Mouse (Mus musculus): ENCODE data around the gene Calr. TPM values are rescaled to one million over a fixed set of nuclear protein-coding genes. Genes with fewer than 3 reads are reported as not detected.

The Calr gene
- polyA plus RNA-seq, 1 experiment from 2014 or later = 471 TPM

DNA sequence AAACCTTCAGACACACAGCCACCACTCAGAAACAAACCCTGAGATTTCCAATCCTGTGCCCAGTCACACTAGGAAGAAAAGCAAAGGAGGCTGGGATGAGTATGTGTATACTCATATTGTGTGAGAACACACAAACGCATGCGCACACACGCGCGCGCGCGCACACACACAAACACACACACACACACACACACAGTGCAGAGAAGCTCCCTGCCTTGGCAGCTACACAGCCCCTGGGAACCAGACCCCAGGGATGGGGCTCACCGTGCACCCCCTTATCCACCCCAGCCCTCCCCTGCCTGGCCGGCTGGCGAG lies 32.5 kb downstream of the Calr start:
- Histone ChIP-seq H3K9ac (no peak overlapping the region), H3K9me3 (replicated peaks) (no peaks in the 10 kb centered on the region), H3K4me3 (replicated peaks) (no peak overlapping the region), H3K27me3 (peaks cover 41% of the 10 kb centered on the region), H3K4me1 (replicated peaks) (peaks cover 47% of the 10 kb centered on the region), H3K4me2 (no peak overlapping the region), H3K36me3 (replicated peaks) (no peaks in the 10 kb centered on the region), H3K27ac (replicated peaks) (no peak overlapping the region)
- ATAC-seq (ENCODE audit: insufficient read depth) = no peak
- WGBS (ENCODE audit: insufficient replicate concordance) = 87% methylated on average over 11 of the region's 11 CpGs

DNA sequence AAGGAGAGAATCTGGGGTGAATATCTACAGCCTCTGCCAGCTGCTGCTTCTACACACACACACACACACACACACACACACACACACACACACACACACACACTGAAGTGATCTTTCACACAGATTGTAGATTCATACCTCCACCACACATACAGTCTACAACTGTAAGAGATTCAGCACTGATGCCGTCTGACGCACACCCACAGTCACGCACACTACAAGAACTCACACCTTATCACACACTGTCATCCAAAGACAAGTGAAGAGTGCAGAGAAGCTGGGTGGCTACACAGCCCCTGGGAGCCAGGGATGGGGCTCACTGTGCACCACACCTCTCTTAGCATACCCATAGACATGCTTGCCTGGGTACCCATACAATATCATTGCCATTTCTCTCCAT lies 32.9 kb downstream of the Calr start:
- ATAC-seq (ENCODE audit: insufficient read depth) = no peak
- WGBS (ENCODE audit: insufficient replicate concordance) = 41% methylated on average over 3 of the region's 3 CpGs
- Histone ChIP-seq H3K36me3 (replicated peaks) (no peaks in the 10 kb centered on the region), H3K9me3 (replicated peaks) (no peaks in the 10 kb centered on the region), H3K27me3 (peaks cover 44% of the 10 kb centered on the region), H3K27ac (replicated peaks) (no peak overlapping the region), H3K4me1 (replicated peaks) (peaks cover 47% of the 10 kb centered on the region), H3K4me2 (no peak overlapping the region), H3K4me3 (replicated peaks) (no peak overlapping the region), H3K9ac (no peak overlapping the region)

DNA sequence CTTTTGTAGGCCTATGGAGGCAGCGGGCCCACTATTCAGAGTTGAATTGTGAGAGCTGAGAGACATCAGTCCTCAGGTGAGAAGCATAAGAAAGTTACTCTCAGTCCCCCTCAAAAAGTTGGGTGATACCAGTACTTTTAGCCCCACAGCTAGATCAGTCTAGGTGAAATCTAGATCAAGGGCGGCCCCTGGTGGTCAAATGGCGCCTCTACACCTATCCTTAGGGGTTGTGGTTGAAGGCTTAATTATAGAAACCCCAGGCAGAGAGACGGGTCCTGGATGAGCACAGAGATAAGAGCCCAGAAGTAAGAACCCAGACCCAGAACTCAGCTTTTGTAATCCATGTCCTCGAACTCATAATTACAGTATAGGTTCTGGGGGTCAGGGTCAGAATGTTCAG lies 33.7 kb downstream of the Calr start:
- under 1% methylated on average over 5 of the region's 5 CpGs for WGBS (ENCODE audit: insufficient replicate concordance)
- no peak for ATAC-seq (ENCODE audit: insufficient read depth)

DNA sequence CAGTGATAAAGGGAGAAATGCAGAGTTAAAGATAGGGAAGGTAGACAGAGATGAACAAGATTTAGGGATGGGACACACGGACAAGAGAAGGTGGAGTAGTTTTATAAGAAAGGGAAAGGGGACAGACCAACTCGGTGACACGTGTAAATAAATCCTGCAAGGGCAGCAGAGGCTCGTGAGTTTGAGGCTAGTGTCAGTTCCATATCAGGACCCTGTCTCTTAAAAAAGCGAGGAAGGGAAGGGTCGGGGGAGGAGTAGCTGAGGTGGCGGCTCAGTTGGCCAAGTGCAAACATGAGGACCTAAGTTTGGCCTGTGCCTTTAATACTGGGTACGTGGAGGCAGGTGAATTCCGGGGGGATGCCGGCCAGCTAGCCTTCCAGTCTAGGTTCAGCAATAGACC lies 35.4 kb downstream of the Calr start:
- Histone ChIP-seq H3K4me3 (replicated peaks) (peak overlapping the region; percentile 51), H3K9ac (peak overlapping the region; percentile 30; the same call in 1 of the 2 replicates), H3K4me2 (peak overlapping the region; percentile 77), H3K27ac (replicated peaks) (no peak overlapping the region), H3K36me3 (replicated peaks) (no peaks in the 10 kb centered on the region), H3K9me3 (replicated peaks) (no peaks in the 10 kb centered on the region), H3K27me3 (peaks cover 63% of the 10 kb centered on the region), H3K4me1 (replicated peaks) (peaks cover 49% of the 10 kb centered on the region)
- no peak for ATAC-seq (ENCODE audit: insufficient read depth)
- WGBS (ENCODE audit: insufficient replicate concordance) = 35% methylated on average over 10 of the region's 10 CpGs

More for the DNA sequence above, 33.7 kb downstream of the Calr start:
- Histone ChIP-seq H3K9me3 (replicated peaks) (no peaks in the 10 kb centered on the region), H3K27ac (replicated peaks) (no peak overlapping the region), H3K4me3 (replicated peaks) (no peak overlapping the region), H3K4me2 (no peak overlapping the region), H3K4me1 (replicated peaks) (peaks cover 49% of the 10 kb centered on the region), H3K27me3 (peaks cover 52% of the 10 kb centered on the region), H3K36me3 (replicated peaks) (no peaks in the 10 kb centered on the region), H3K9ac (no peak overlapping the region)

DNA sequence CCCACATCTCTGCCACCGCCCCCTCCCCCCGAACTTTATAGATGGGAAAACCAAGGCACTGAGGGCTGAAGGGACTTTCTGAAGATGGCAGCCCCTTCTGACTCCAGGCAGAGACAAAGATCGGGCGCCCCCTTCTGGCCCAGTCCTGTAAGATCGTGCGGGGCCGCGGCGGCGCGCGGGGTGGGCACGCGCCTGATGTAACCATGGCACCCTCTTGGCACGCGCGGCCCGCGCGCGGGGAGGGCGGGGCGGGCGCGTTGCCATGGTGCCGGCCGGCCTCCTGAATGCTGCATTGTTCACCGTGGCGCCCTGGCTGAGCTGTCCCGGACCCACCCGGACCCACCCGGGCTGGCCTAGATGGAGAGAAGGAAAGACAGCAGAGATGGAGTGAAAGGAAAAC lies 35.8 kb downstream of the Calr start:
- under 1% methylated on average over 32 of the region's 32 CpGs for WGBS (ENCODE audit: insufficient replicate concordance)
- peak overlapping the region; percentile 51 for H3K4me3 ChIP-seq (replicated peaks)
- H3K4me2 ChIP-seq = peak overlapping the region; percentile 77
- no peaks in the 10 kb centered on the region for H3K9me3 ChIP-seq (replicated peaks)
- H3K36me3 ChIP-seq (replicated peaks) = no peaks in the 10 kb centered on the region
- H3K9ac ChIP-seq = peak overlapping the region; percentile 30; the same call in 1 of the 2 replicates
- H3K27ac ChIP-seq (replicated peaks) = no peak overlapping the region
- peaks cover 45% of the 10 kb centered on the region for H3K4me1 ChIP-seq (replicated peaks)
- ATAC-seq (ENCODE audit: insufficient read depth) = peak; percentile 67
- peaks cover 65% of the 10 kb centered on the region for H3K27me3 ChIP-seq

DNA sequence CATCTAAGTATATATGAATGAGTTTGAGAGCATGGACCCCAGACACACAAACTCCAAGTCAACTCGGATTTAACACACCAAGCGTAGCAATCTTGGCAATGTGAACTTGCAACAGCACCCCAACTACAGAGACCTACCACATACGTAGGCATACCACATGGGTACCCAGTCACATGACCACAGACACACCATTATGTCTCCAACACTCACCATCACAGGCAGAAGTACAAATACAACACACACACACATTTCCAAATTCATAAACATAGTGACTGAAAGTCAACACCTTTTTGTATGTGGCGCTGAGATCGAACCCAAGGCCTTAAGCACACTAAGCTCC lies 36.8 kb downstream of the Calr start:
- H3K9me3 ChIP-seq (replicated peaks) = no peaks in the 10 kb centered on the region
- no peak overlapping the region for H3K27ac ChIP-seq (replicated peaks)
- peaks cover 36% of the 10 kb centered on the region for H3K4me1 ChIP-seq (replicated peaks)
- no peak for ATAC-seq (ENCODE audit: insufficient read depth)
- no peak overlapping the region for H3K4me3 ChIP-seq (replicated peaks)
- H3K36me3 ChIP-seq (replicated peaks) = no peaks in the 10 kb centered on the region
- peaks cover 74% of the 10 kb centered on the region for H3K27me3 ChIP-seq
- no peak overlapping the region for H3K4me2 ChIP-seq
- WGBS (ENCODE audit: insufficient replicate concordance) = 78% methylated on average over 5 of the region's 5 CpGs
- H3K9ac ChIP-seq = no peak overlapping the region

DNA sequence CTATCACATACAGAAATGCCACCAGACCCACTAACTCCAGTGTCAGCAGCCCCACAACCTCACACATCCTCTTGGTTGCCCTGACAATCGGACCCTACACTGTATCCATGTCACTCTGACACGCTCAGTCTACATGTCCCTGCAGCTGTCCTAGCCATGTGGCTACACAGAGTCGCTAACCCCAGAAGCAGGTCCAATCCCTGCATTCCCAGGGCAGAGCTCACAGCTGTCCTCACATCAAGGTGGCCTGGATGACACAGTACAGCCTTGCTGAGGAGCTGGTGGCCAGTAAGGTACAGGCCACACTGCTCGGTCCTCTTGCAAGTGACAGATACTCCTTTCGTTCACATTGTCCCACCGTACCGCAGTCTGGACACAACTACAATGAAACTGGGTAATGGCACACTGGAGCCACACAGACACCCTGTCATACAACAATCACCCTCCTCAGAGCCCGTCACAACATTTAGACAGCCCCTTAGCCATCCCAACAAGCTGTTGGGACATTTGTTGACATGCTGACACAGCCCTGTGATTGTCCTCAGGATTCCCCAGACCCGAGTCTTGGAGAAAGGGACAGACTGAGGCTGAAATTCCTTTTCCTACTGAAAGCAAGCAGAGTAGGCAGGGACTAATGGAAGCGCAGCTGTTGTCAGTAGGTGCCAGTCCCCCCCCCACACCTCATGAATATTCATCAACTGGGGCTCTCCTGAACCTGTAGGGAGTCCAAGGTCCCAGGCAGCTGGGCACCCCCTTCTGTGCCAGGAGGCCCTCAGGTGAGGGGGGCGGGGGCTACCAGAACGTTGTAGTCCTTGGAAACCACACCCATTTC lies 37.4 kb downstream of the Calr start:
- Histone ChIP-seq H3K4me3 (replicated peaks) (no peak overlapping the region), H3K4me2 (no peak overlapping the region), H3K27me3 (peaks cover 77% of the 10 kb centered on the region), H3K27ac (replicated peaks) (no peak overlapping the region), H3K9ac (no peak overlapping the region), H3K36me3 (replicated peaks) (no peaks in the 10 kb centered on the region), H3K9me3 (replicated peaks) (no peaks in the 10 kb centered on the region), H3K4me1 (replicated peaks) (peaks cover 35% of the 10 kb centered on the region)
- WGBS (ENCODE audit: insufficient replicate concordance) = 67% methylated on average over 12 of the region's 12 CpGs
- no peak for ATAC-seq (ENCODE audit: insufficient read depth)

DNA sequence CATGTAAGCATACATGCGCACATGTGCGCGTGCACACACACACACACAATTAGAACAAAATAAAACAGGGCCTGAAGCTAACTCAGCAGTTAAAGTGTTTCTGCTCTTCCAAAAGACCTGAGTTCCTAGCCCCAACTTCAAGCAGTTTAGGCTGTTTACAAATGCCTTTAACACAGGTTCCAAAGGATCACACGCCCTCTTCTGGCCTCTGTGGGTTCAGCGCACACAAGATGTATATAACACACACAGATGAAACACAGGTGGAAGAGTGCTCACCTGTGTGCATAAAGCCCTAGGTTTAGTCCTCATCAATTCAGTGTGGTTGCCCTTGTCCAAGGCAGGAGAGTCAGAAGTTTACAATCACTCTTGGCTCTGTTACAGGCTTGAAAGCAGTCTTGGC lies 40.7 kb downstream of the Calr start:
- H3K9ac ChIP-seq = no peak overlapping the region
- ATAC-seq (ENCODE audit: insufficient read depth) = no peak
- no peak overlapping the region for H3K4me2 ChIP-seq
- no peak overlapping the region for H3K27ac ChIP-seq (replicated peaks)
- peaks cover 84% of the 10 kb centered on the region for H3K27me3 ChIP-seq
- H3K36me3 ChIP-seq (replicated peaks) = no peaks in the 10 kb centered on the region
- no peak overlapping the region for H3K4me3 ChIP-seq (replicated peaks)
- H3K9me3 ChIP-seq (replicated peaks) = no peaks in the 10 kb centered on the region
- H3K4me1 ChIP-seq (replicated peaks) = peaks cover 24% of the 10 kb centered on the region
- 87% methylated on average over 5 of the region's 5 CpGs for whole genome bisulfite sequencing (ENCODE audit: insufficient replicate concordance)

DNA sequence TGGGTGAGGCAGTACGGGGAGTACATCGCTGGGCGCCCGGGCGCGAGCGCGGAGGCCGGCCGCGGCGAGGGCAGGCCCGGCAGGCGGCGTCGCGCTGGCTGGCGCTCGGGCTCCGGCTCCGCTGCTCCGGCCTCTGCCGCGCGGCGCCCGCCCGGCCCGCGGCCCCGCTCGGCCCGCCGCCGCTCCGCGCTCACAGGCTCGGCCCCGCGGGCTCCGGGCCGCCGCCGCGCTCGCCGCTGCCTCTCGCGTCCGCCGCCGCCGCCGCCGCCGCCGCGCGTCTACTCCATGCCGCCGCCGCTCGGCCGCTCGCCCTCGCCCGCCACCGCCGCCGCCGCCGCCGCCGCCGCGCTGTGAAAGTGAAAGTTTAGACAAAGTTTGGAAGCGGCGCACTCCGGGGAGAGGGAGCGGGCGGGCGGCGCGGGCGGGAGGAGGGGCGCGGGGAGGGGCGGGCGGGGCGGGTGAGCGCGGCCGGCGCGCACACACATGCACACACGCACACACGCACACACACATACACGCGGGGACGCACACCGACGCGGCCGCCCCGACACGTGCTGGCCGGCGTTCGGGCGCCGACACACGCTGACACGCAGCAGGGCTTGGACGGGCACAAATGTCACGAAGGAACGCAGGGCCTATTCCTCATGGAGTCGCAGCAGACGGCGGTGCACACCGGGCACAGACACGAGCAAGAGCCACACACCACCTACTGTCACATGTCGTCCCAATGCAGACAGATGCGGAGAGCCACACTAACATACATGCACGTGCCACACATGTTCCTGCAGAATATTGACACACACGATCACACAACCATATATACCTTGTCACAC lies 46.5 kb downstream of the Calr start, which contains the start of gene Nfix:
Gene Nfix, minus strand, starts transcription at position 346 of the 833 bp plus-strand sequence.
- peaks cover 33% of the 10 kb centered on the region for H3K4me1 ChIP-seq (replicated peaks)
- H3K4me3 ChIP-seq (replicated peaks) = peak within 1 kb of the TSS; percentile 70
- peak within 1 kb of the TSS; percentile 97 for H3K4me2 ChIP-seq
- no peaks in the 10 kb centered on the region for H3K9me3 ChIP-seq (replicated peaks)
- peak within 1 kb of the TSS; percentile 69 for H3K9ac ChIP-seq
- H3K36me3 ChIP-seq (replicated peaks) = no peaks in the 10 kb centered on the region
- peak; percentile 44 for ATAC-seq (ENCODE audit: insufficient read depth)
- H3K27ac ChIP-seq (replicated peaks) = peak within 1 kb of the TSS; percentile 51; the same call in 1 of the 2 replicates
- WGBS (ENCODE audit: insufficient replicate concordance) = 2% methylated on average over 78 of the region's 125 CpGs
- H3K27me3 ChIP-seq = peaks cover 95% of the 10 kb centered on the region

DNA sequence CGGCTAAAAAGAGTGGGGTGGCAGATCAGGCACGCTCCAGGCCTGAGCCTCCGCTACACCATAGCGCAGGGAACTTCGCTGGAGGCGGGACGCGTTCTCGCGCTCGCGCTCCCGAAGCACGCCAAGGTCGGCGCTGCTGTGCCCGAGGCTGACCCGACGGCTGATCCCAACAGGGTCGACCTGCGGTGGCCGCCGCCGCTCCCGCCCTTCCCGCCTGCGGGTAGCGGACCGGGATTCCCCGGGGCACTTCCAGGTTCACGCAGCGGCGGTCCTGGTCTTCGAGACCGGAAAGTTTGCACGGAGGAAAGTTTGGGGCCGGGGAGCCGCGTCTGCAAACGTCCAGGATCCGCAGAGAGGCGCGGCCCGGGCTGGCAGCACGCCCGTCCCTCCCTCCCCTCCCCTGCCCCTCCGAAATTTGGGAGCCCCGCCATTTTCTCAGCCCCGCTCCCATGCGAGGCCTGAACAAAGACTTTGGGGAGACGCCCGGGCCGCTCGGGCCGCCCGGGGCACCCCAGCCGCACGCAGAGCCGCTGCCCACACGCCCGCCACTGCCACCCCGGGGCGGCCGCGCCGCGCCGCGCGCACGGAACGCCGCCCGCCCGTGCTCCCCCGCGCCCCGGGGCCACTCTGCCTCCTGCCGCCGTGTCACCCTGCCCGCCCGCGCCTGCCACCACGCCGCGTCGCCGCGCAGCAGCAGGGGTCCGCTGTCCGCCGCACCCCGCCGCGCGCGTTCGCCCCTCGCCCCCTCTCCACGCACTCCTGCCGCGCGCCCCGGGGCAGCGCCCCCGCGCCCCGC lies 47.4 kb downstream of the Calr start:
- H3K27me3 ChIP-seq = peaks cover 95% of the 10 kb centered on the region
- no peaks in the 10 kb centered on the region for H3K9me3 ChIP-seq (replicated peaks)
- peak overlapping the region; percentile 69 for H3K9ac ChIP-seq
- peak overlapping the region; percentile 51; the same call in 1 of the 2 replicates for H3K27ac ChIP-seq (replicated peaks)
- peak overlapping the region; percentile 70 for H3K4me3 ChIP-seq (replicated peaks)
- peak overlapping the region; percentile 97 for H3K4me2 ChIP-seq
- no peaks in the 10 kb centered on the region for H3K36me3 ChIP-seq (replicated peaks)
- 1% methylated on average over 103 of the region's 108 CpGs for WGBS (ENCODE audit: insufficient replicate concordance)
- ATAC-seq (ENCODE audit: insufficient read depth) = peak; percentile 51
- peaks cover 33% of the 10 kb centered on the region for H3K4me1 ChIP-seq (replicated peaks)

All from liver, embryonic 15.5 days (tissue).